Mouse (Mus musculus) cerebral cortex, adult 2 months (tissue): ENCODE results near the gene Ccdc182.

Source experiments
- whole genome bisulfite sequencing: fragments of 180-500 bp; shearing (Covaris S2); methylation state at CpG from one replicate; pipeline ENCODE4 v1.1.7; 2018; 5-methylcytosine and 5-hydroxymethylcytosine counted together

Gene Ccdc182

GRCm38 (mm10) chr11:88327016-88327415 lies 33.2 kb downstream of the Ccdc182 start:
- WGBS: 46% methylated on average over 4 of the region's 4 CpGs

GRCm38 (mm10) chr11:88328813-88329595 lies 35.1 kb downstream of the Ccdc182 start:
- WGBS: 64% methylated on average over 17 of the region's 17 CpGs

- WGBS: 39% methylated on average over 11 of the region's 11 CpGs
These were observed 36.9 kb downstream of the Ccdc182 start for GRCm38 (mm10) chr11:88330799-88331198.

GRCm38 (mm10) chr11:88331722-88332121 lies 37.9 kb downstream of the Ccdc182 start:
- 91% methylated on average over 8 of the region's 8 CpGs for WGBS

DNA sequence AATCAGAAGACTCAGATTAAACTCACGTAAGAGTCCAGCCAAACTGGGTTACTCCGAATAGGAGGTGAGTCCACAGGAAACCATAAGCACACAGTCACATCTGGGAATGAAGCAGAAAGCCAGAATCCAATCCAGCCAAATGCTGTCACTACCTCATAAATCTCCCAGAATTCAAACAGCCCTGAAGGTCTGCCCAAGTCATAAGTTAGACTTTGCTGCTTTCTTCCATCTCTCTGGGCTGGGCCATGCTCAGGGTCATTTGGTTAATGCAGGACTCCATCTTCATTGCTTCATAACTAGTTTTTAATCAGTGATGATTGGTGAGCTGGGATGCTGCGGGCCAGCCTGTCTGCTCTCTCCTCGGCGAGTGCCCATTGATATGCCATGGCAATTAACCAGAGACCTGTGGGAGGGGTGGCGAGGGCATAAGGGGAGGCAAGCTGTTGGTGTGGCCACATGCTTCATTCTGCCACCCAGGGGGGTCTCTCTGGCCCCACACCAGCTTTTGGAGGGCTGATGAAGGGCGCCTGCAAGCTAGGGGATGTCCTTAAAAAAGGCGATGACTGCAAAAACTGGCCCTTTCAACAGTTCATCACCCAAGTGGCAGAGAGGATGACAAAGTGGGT lies 38.6 kb downstream of the Ccdc182 start:
- 90% methylated on average over 8 of the region's 8 CpGs for WGBS

DNA sequence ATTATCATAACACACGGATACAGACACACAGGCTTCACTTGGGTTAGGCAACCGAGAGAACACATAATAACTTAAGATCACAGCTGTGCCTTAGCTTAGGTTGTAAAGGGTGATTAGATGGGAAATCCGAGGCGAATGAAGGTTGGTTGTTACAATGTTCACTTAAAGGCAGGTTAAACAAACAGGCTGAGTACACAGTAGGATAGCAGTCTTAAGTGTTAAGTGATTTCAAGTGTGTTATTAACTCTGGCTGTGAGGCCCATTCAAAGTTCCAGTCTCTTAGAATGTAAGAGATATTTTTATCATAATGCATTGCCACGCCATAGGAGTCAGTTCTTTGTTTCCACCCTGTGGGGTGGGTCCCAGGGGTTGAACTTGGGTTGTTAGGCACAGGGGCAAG lies 41.0 kb downstream of the Ccdc182 start:
- WGBS: 86% methylated on average over 5 of the region's 5 CpGs

- 97% methylated on average over 3 of the region's 3 CpGs for WGBS
These were observed 44.1 kb downstream of the Ccdc182 start for GRCm38 (mm10) chr11:88337926-88338325.
